Comparison of ENCODE assay signal across 9 mouse cellular contexts in the genomic region with DNA sequence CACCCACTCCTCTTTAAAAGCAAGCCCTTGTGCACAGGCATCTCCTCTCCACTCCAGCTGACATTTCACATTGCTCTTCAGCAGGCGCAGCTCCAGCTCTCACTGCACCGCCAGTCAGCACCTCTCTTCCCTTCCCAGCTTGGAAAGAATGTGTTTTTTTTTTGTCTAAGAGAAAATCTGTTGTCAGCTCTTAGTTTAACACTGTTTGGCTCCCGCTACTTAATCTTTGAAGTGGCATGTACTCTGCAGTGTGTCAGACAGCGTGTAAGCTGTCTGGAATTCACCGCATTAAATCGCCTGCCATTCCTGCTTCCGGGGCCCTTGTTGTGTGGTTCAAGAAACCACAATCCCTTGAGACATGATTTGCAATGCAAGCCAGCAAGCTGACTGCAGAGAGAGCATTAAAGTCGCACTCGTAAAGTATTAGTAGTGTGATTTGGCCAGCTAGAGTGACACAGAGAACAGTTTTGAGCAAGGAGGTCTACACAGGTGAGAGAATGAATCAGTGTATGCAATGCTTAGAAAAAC.
DNase-seq lines count a peak whose midpoint lies in the region; ATAC-seq lines count a peak whose summit lies in the region.
"Had no signal": no experiment of that assay in that cellular context is flagged by ENCODE, and none has a peak within 500 bp of the region (broad histone marks: within the 10 kb centered on the region; RNA-seq: fewer than 3 reads in every experiment).

No protein-coding gene starts in this region.

- H3K9ac ChIP-seq in heart, embryonic 12.5 days, result no peak overlapping the region
- H3K9ac ChIP-seq in intestine, embryonic 15.5 days, result no peak overlapping the region
- H3K9ac ChIP-seq: liver, embryonic 13.5 days had no signal

- H3K4me3 ChIP-seq in heart, embryonic 12.5 days, result no peak overlapping the region
- H3K4me3 ChIP-seq in intestine, embryonic 15.5 days (replicated peaks), result no peak overlapping the region
- H3K4me3 ChIP-seq: liver, embryonic 13.5 days had no signal

- H3K27ac ChIP-seq in heart, embryonic 12.5 days (ENCODE audit: poor library complexity, severe bottlenecking), result peak overlapping the region; percentile 71; the same call in 1 of the 2 replicates
- no peak overlapping the region for H3K27ac ChIP-seq in intestine, embryonic 15.5 days
- H3K27ac ChIP-seq: liver, embryonic 13.5 days had no signal

- no peak for DNase-seq in heart, postnatal 4 days
- DNase-seq in 3T3-L1 (ENCODE audit: low read depth, low spot score), result peak; percentile 97
- peak; percentile 49 to 57 for DNase-seq in cerebellum, postnatal 36 days
- DNase-seq in kidney, adult 9 months, result no peak
- no peak for DNase-seq in urinary bladder, adult 18-20 months (ENCODE audit: low spot score in 2 of 2)
- no peak for DNase-seq in thymus, postnatal 4 days
- DNase-seq: liver, embryonic 13.5 days had no signal

- no peaks in the 10 kb centered on the region for H3K9me3 ChIP-seq in heart, embryonic 12.5 days (replicated peaks)
- no peaks in the 10 kb centered on the region for H3K9me3 ChIP-seq in intestine, embryonic 15.5 days
- H3K9me3 ChIP-seq: liver, embryonic 13.5 days had no signal

- WGBS in heart, embryonic 12.5 days, result 16% methylated on average over 9 of the region's 9 CpGs
- WGBS in intestine, embryonic 15.5 days, result 26% methylated on average over 9 of the region's 9 CpGs

- no peaks in the 10 kb centered on the region for H3K36me3 ChIP-seq in heart, embryonic 12.5 days
- no peaks in the 10 kb centered on the region for H3K36me3 ChIP-seq in intestine, embryonic 15.5 days
- H3K36me3 ChIP-seq: liver, embryonic 13.5 days had no signal

- ATAC-seq in heart, embryonic 12.5 days (ENCODE audit: insufficient number of reproducible peaks, low FRiP score), result peak; percentile 77
- ATAC-seq in intestine, embryonic 15.5 days, result 0 out of 2 replicates have a peak, but pooled peaks have one; percentile 36

- peaks cover 3% of the 10 kb centered on the region; the same call in 1 of the 2 replicates for H3K4me1 ChIP-seq in heart, embryonic 12.5 days (replicated peaks)
- H3K4me1 ChIP-seq in intestine, embryonic 15.5 days (replicated peaks), result no peaks in the 10 kb centered on the region
- H3K4me1 ChIP-seq: liver, embryonic 13.5 days had no signal

- peak overlapping the region; percentile 38 for H3K4me2 ChIP-seq in heart, embryonic 12.5 days
- H3K4me2 ChIP-seq in intestine, embryonic 15.5 days (replicated peaks), result peak overlapping the region; percentile 6; the same call in 1 of the 2 replicates
- H3K4me2 ChIP-seq: liver, embryonic 13.5 days had no signal

- no peaks in the 10 kb centered on the region for H3K27me3 ChIP-seq in heart, embryonic 12.5 days (replicated peaks)
- H3K27me3 ChIP-seq in intestine, embryonic 15.5 days (replicated peaks), result no peaks in the 10 kb centered on the region
- H3K27me3 ChIP-seq: liver, embryonic 13.5 days had no signal

Comparison
In these comparisons a context has a peak if more than half of its experiments do, and no peak if none do; other contexts are left out.
1. DNase-seq: peak in 3T3-L1 (single experiment) and cerebellum, postnatal 36 days (2 of 2); none in heart, postnatal 4 days (single experiment), kidney, adult 9 months (single experiment), urinary bladder, adult 18-20 months (0 of 2) and thymus, postnatal 4 days (single experiment).